8 mouse cellular contexts compared by ENCODE assay signal in genomic region chr13:104286336-104286735, GRCm38 (mm10). TPM values are rescaled to one million over a fixed set of nuclear protein-coding genes. Genes with fewer than 3 reads are reported as not detected.
DNase-seq lines count a peak whose midpoint lies in the region; ATAC-seq and TF ChIP-seq lines count a peak whose summit lies in the region.

No protein-coding gene starts in this region.

- peak overlapping the region; percentile 56 for H3K4me3 ChIP-seq in kidney, postnatal 0 days (replicated peaks; ENCODE audit: low read depth, low read length)
- H3K4me3 ChIP-seq in cortical plate, adult 2 months (ENCODE audit: insufficient read depth, low read length), result peak overlapping the region; percentile 76
- peak overlapping the region; percentile 39 for H3K4me3 ChIP-seq in hindbrain, embryonic 12.5 days
- H3K4me3 ChIP-seq in midbrain, embryonic 14.5 days (replicated peaks; ENCODE audit: low read depth, low read length), result peak overlapping the region; percentile 38

- peaks cover 13% of the 10 kb centered on the region; the same call in 1 of the 2 replicates for H3K4me1 ChIP-seq in kidney, postnatal 0 days (replicated peaks; ENCODE audit: insufficient read depth, low read length)
- H3K4me1 ChIP-seq in cortical plate, adult 2 months (ENCODE audit: control insufficient read depth, insufficient read depth, low read length), result no peaks in the 10 kb centered on the region; the same call in 1 of the 2 replicates
- peaks cover 9% of the 10 kb centered on the region; the same call in 1 of the 2 replicates for H3K4me1 ChIP-seq in hindbrain, embryonic 12.5 days
- peaks cover 10% of the 10 kb centered on the region for H3K4me1 ChIP-seq in midbrain, embryonic 14.5 days (ENCODE audit: control insufficient read depth, insufficient read depth, low read length)

- H3K36me3 ChIP-seq in kidney, postnatal 0 days (ENCODE audit: insufficient read depth, low read length), result no peaks in the 10 kb centered on the region
- H3K36me3 ChIP-seq in hindbrain, embryonic 12.5 days, result no peaks in the 10 kb centered on the region
- H3K36me3 ChIP-seq in midbrain, embryonic 14.5 days (ENCODE audit: control insufficient read depth, insufficient read depth, low read length), result no peaks in the 10 kb centered on the region

- H3K9me3 ChIP-seq in kidney, postnatal 0 days (replicated peaks; ENCODE audit: low read length), result no peaks in the 10 kb centered on the region
- H3K9me3 ChIP-seq in hindbrain, embryonic 12.5 days (replicated peaks), result no peaks in the 10 kb centered on the region
- H3K9me3 ChIP-seq in midbrain, embryonic 14.5 days (ENCODE audit: control insufficient read depth, low read length), result no peaks in the 10 kb centered on the region

- no peaks in the 10 kb centered on the region for H3K27me3 ChIP-seq in kidney, postnatal 0 days (ENCODE audit: insufficient read depth, low read length)
- H3K27me3 ChIP-seq in hindbrain, embryonic 12.5 days, result no peaks in the 10 kb centered on the region
- H3K27me3 ChIP-seq in midbrain, embryonic 14.5 days (ENCODE audit: control insufficient read depth, insufficient read depth, low read length), result no peaks in the 10 kb centered on the region

- peak; percentile 40 for DNase-seq in kidney, postnatal 0 days (ENCODE audit: low spot score)
- no peak for DNase-seq in kidney, postnatal 36 days
- peak; percentile 25 for DNase-seq in midbrain, embryonic 14.5 days
- DNase-seq in gastrocnemius, adult 8-10 months (ENCODE audit: low spot score in 2 of 2), result no peak
- no peak for DNase-seq in right cerebral cortex, postnatal 36 days (ENCODE audit: low spot score in 2 of 2)
- no peak for DNase-seq in kidney, postnatal 25 days

- WGBS in kidney, postnatal 0 days, result 2% methylated on average over 4 of the region's 4 CpGs
- WGBS in hindbrain, embryonic 12.5 days, result under 1% methylated on average over 4 of the region's 4 CpGs
- 3% methylated on average over 4 of the region's 4 CpGs for WGBS in midbrain, embryonic 14.5 days

- TF ChIP-seq POLR2A in cortical plate, adult 2 months (IDR thresholded peaks at IDR 0.05; ENCODE audit: extremely low read depth, insufficient read depth, low read length), result no peak

- H3K4me2 ChIP-seq in kidney, postnatal 0 days (ENCODE audit: low read length), result peak overlapping the region; percentile 76
- peak overlapping the region; percentile 58 for H3K4me2 ChIP-seq in hindbrain, embryonic 12.5 days (replicated peaks)
- H3K4me2 ChIP-seq in midbrain, embryonic 14.5 days (ENCODE audit: low read length), result peak overlapping the region; percentile 62

- ATAC-seq in kidney, postnatal 0 days (replicated peaks; ENCODE audit: low FRiP score, low read depth), result peak; percentile 43; the same call in 1 of the 2 replicates
- ATAC-seq in hindbrain, embryonic 12.5 days (ENCODE audit: low FRiP score), result peak; percentile 25; the same call in 1 of the 2 replicates
- ATAC-seq in midbrain, embryonic 14.5 days (ENCODE audit: low FRiP score, low TSS enrichment), result no peak

- H3K9ac ChIP-seq in kidney, postnatal 0 days (ENCODE audit: low read depth, low read length), result peak overlapping the region; percentile 58
- peak overlapping the region; percentile 47; the same call in 1 of the 2 replicates for H3K9ac ChIP-seq in hindbrain, embryonic 12.5 days
- H3K9ac ChIP-seq in midbrain, embryonic 14.5 days (replicated peaks; ENCODE audit: low read length), result peak overlapping the region; percentile 24; the same call in 1 of the 2 replicates

- no peak for TF ChIP-seq CTCF in kidney, postnatal 0 days (IDR thresholded peaks at IDR 0.05; ENCODE audit: low read depth)
- no peak for TF ChIP-seq CTCF in cortical plate, adult 2 months (IDR thresholded peaks at IDR 0.05; ENCODE audit: extremely low read depth, insufficient read depth, low read length)

- H3K27ac ChIP-seq in kidney, postnatal 0 days, result peak overlapping the region; percentile 92
- no peak overlapping the region for H3K27ac ChIP-seq in cortical plate, adult 2 months (ENCODE audit: insufficient read depth, low read length)
- peak overlapping the region; percentile 66 for H3K27ac ChIP-seq in hindbrain, embryonic 12.5 days
- peak overlapping the region; percentile 50; the same call in 1 of the 2 replicates for H3K27ac ChIP-seq in midbrain, embryonic 14.5 days (replicated peaks; ENCODE audit: low read depth, low read length)

RNA-seq across cellular contexts. Expression of gene Adamts6, which starts 1.3 kb away (rescaled TPM):
- 1.1 and 1.2 TPM in 2 replicates for polyA plus RNA-seq in kidney, postnatal 0 days (2015; fragmentation: Nextera tagmentation; extraction: Ambion mirVana)
- 2.0 and 2.2 TPM in 2 replicates for polyA plus RNA-seq in cortical plate, adult 2 months (2012; rRNA removed)
- polyA plus RNA-seq in hindbrain, embryonic 12.5 days (2016; fragmentation: Nextera tagmentation; extraction: Ambion mirVana), result 3.9 and 4.2 TPM in 2 replicates
- polyA plus RNA-seq in midbrain, embryonic 14.5 days (2014; fragmentation: Nextera tagmentation; extraction: Ambion mirVana), result 1.8 and 2.2 TPM in 2 replicates
- total RNA-seq in gastrocnemius, adult 8-10 months (2022), result 1 to 10 TPM in 2 of 4 experiments, under 1 TPM in 2; 0.75 to 1.3 (median 1.0) TPM

RNA-seq across cellular contexts. Expression of gene Ppwd1, which starts 57.7 kb away (rescaled TPM):
- polyA plus RNA-seq in kidney, postnatal 0 days (2015; fragmentation: Nextera tagmentation; extraction: Ambion mirVana), result 11.9 and 13.6 TPM in 2 replicates
- polyA plus RNA-seq in cortical plate, adult 2 months (2012; rRNA removed), result 6.9 and 7.4 TPM in 2 replicates
- 13.1 and 13.6 TPM in 2 replicates for polyA plus RNA-seq in hindbrain, embryonic 12.5 days (2016; fragmentation: Nextera tagmentation; extraction: Ambion mirVana)
- polyA plus RNA-seq in midbrain, embryonic 14.5 days (2014; fragmentation: Nextera tagmentation; extraction: Ambion mirVana), result 7.9 and 8.1 TPM in 2 replicates
- total RNA-seq in gastrocnemius, adult 8-10 months (2022), result 1 to 10 TPM; 6.3 to 7.5 (median 7.0) TPM

RNA-seq across cellular contexts. Expression of gene Cenpk, which starts 57.9 kb away (rescaled TPM):
- 45.8 and 49.2 TPM in 2 replicates for polyA plus RNA-seq in kidney, postnatal 0 days (2015; fragmentation: Nextera tagmentation; extraction: Ambion mirVana)
- polyA plus RNA-seq in cortical plate, adult 2 months (2012; rRNA removed), result 1.2 and 1.6 TPM in 2 replicates
- 43.1 and 46.2 TPM in 2 replicates for polyA plus RNA-seq in hindbrain, embryonic 12.5 days (2016; fragmentation: Nextera tagmentation; extraction: Ambion mirVana)
- 12.0 and 12.9 TPM in 2 replicates for polyA plus RNA-seq in midbrain, embryonic 14.5 days (2014; fragmentation: Nextera tagmentation; extraction: Ambion mirVana)
- under 1 TPM in 3 of 4 experiments, not detected in 1; 0.19 to 0.43 (median 0.34) TPM for total RNA-seq in gastrocnemius, adult 8-10 months (2022)

Comparison
In these comparisons a context has a peak if more than half of its experiments do, and no peak if none do; other contexts are left out.
1. DNase-seq: peak in kidney, postnatal 0 days (single experiment) and midbrain, embryonic 14.5 days (single experiment); none in kidney, postnatal 36 days (0 of 2), gastrocnemius, adult 8-10 months (0 of 2), right cerebral cortex, postnatal 36 days (0 of 2) and kidney, postnatal 25 days (0 of 2).
2. Peak in every context shown above with its lines, with median percentiles within 50 percentile points of each other: H3K4me2 ChIP-seq, H3K4me3 ChIP-seq and H3K9ac ChIP-seq.